Mouse (Mus musculus) hindbrain, embryonic 13.5 days (tissue): ENCODE results near the gene Skap1. TPM values are rescaled to one million over a fixed set of nuclear protein-coding genes. Genes with fewer than 3 reads are reported as not detected.

Experiments
- ATAC-seq: fragments of 200-750 bp; cut with Nextera tagmentation; 2 replicates; pipeline ENCODE4 v1.8.0; 2017; ENCODE audit warnings: moderate TSS enrichment; ENCODE audit not compliant: low FRiP score
- H3K27ac ChIP-seq: fragments of 300-500 bp; sonication (generic); 2 replicates; pipeline ENCODE4 v1.5.1; 2015; ENCODE audit warnings: inconsistent platforms, mild to moderate bottlenecking, moderate library complexity
- H3K27me3 ChIP-seq: fragments of 300-500 bp; sonication (generic); 2 replicates; pipeline ENCODE4 v1.6.1; 2015; ENCODE audit warnings: mild to moderate bottlenecking, inconsistent platforms
- H3K36me3 ChIP-seq: fragments of 300-500 bp; sonication (generic); 2 replicates; pipeline ENCODE4 v1.6.1; 2015; ENCODE audit warnings: mild to moderate bottlenecking, inconsistent platforms
- H3K4me1 ChIP-seq: fragments of 300-500 bp; sonication (generic); replicated peaks from 2 replicates; pipeline ENCODE4 v1.6.1; 2015; ENCODE audit warnings: inconsistent platforms
- H3K4me2 ChIP-seq: fragments of 300-500 bp; sonication (generic); 2 replicates; pipeline ENCODE4 v1.6.1; 2015; ENCODE audit warnings: inconsistent platforms, mild to moderate bottlenecking, moderate library complexity
- H3K4me3 ChIP-seq: fragments of 300-500 bp; sonication (generic); 2 replicates; pipeline ENCODE4 v1.5.1; 2015; ENCODE audit warnings: mild to moderate bottlenecking, inconsistent platforms
- H3K9ac ChIP-seq: fragments of 300-500 bp; sonication (generic); 2 replicates; pipeline ENCODE4 v1.6.1; 2015; ENCODE audit warnings: mild to moderate bottlenecking, inconsistent platforms
- H3K9me3 ChIP-seq: fragments of 300-500 bp; sonication (generic); 2 replicates; pipeline ENCODE4 v1.6.1; 2016; ENCODE audit warnings: inconsistent platforms
- WGBS: fragments of 180-500 bp; shearing (Covaris S2); methylation state at CpG from one replicate; pipeline ENCODE4 v1.1.7; 2015; 5-methylcytosine and 5-hydroxymethylcytosine counted together
- polyA plus RNA-seq: library from polyadenylated mRNA; unstranded; fragments of >200 nt; fragmentation: Nextera tagmentation; extraction: Ambion mirVana; gene quantifications from 2 replicates; pipeline ENCODE4 v1.2.1, GENCODE M21; 2015

The Skap1 gene
- polyA plus RNA-seq, 1 experiment from 2014 or later, result 6.9 TPM

DNA sequence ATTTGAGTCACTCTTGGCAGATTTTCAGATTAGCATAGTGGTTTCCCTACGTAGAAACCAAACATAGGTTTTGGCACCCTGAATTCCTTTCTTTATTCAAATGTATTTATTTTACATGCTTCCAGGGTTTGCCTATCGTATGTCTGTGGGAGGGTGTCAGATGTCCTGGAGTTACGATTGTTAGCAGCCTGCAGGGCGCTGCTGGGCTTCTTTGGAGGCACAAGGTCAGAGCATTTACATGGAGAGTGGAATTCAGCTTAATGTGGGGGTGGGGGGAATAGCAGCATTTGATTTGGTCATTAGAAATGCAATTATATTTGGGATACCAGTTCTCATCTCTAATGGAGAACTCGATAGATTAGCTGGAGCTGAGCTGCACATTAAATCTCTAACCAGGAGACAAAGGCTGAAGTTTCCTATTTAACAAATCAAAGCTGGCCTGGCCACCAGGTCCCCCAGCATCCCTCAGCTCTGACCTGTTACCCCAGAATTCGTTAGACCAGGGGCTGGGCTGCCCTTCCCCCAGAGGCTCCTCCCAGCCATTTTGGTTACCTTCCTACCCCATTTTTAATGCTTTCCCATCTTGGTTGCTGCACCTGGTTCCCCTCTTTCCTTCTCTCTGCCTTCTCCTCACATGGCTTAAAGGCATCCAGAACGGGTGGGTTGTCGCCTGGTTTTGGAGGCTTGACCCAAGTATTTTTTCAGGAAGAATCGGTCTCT, 322.5 kb downstream of the Skap1 start:
- no peaks in the 10 kb centered on the region for H3K9me3 ChIP-seq
- no peak overlapping the region for H3K27ac ChIP-seq
- WGBS, result 29% methylated on average over 9 of the region's 9 CpGs
- H3K27me3 ChIP-seq, result no peaks in the 10 kb centered on the region
- no peaks in the 10 kb centered on the region for H3K36me3 ChIP-seq
- ATAC-seq, result no peak
- no peak overlapping the region for H3K9ac ChIP-seq
- H3K4me2 ChIP-seq, result no peak overlapping the region
- no peak overlapping the region for H3K4me3 ChIP-seq
- peaks cover 25% of the 10 kb centered on the region for H3K4me1 ChIP-seq

- peak; percentile 99 for ATAC-seq
- no peaks in the 10 kb centered on the region for H3K27me3 ChIP-seq
- 2% methylated on average over 89 of the region's 93 CpGs for WGBS
- H3K9ac ChIP-seq, result peak within 1 kb of the TSS; percentile 91
- no peaks in the 10 kb centered on the region for H3K36me3 ChIP-seq
- H3K4me1 ChIP-seq, result peaks cover 47% of the 10 kb centered on the region
- peak within 1 kb of the TSS; percentile 97 for H3K27ac ChIP-seq
- peak within 1 kb of the TSS; percentile 93 for H3K4me3 ChIP-seq
- no peaks in the 10 kb centered on the region for H3K9me3 ChIP-seq
- peak within 1 kb of the TSS; percentile 94 for H3K4me2 ChIP-seq
These were observed 324.7 kb downstream of the Skap1 start, which contains the start of gene Cbx1 for GRCm38 (mm10) chr11:96788871-96789795. Gene Cbx1, plus strand, starts transcription at chr11:96789127.

DNA sequence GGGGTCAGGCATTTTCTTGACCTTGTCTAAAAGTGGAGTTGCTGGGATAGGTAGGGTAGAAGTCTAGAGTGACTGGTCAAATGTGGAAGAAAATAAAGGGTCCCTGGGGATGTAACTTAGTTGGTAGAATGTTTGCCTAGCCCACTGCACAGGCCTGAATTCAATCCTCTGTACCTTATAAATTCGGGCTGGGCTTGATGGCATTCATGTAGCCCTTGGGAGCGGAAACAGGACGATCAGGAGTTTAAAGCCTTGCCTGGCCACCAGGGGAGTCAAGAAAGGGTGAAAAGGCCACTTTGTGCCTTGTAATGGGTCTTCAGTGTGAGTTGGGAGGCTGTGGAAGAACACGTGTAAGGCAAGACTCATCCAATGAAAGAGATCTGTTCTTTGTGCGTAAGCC, 325.6 kb downstream of the Skap1 start:
- no peaks in the 10 kb centered on the region for H3K27me3 ChIP-seq
- 8% methylated on average over 5 of the region's 5 CpGs for WGBS
- ATAC-seq, result no peak
- peaks cover 47% of the 10 kb centered on the region for H3K4me1 ChIP-seq
- H3K36me3 ChIP-seq, result no peaks in the 10 kb centered on the region
- peak overlapping the region; percentile 91 for H3K9ac ChIP-seq
- H3K4me2 ChIP-seq, result peak overlapping the region; percentile 94
- peak overlapping the region; percentile 93 for H3K4me3 ChIP-seq
- no peaks in the 10 kb centered on the region for H3K9me3 ChIP-seq
- no peak overlapping the region for H3K27ac ChIP-seq

DNA sequence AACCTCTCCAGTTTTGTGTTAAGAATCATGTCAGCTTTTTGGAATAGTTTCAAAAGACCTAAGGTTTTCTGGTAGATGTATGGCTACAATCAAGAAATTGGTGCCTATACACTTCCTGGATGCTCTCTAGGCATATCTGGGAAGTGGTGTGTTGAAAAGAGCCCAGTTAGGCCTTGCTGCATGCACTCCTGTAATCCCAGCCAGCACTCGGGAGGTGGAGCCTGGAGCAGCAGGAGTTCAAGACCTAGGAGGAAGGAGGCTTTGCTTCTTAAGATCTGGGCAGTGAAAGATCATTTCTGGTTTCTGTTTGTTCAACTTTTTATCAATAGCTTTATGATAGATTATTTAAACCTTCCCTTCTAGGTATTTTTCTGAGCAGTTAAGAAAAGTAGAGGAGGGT, 326.3 kb downstream of the Skap1 start:
- peak overlapping the region; percentile 94 for H3K4me2 ChIP-seq
- no peak for ATAC-seq
- no peaks in the 10 kb centered on the region for H3K27me3 ChIP-seq
- peaks cover 47% of the 10 kb centered on the region for H3K4me1 ChIP-seq
- WGBS, result 14% methylated on average over 1 of the region's 1 CpGs
- peak overlapping the region; percentile 91; the same call in 1 of the 2 replicates for H3K9ac ChIP-seq
- H3K36me3 ChIP-seq, result peaks cover 7% of the 10 kb centered on the region
- no peaks in the 10 kb centered on the region for H3K9me3 ChIP-seq
- no peak overlapping the region for H3K27ac ChIP-seq
- peak overlapping the region; percentile 93 for H3K4me3 ChIP-seq

GRCm38 (mm10) chr11:96795491-96795890, 331.1 kb downstream of the Skap1 start:
- no peaks in the 10 kb centered on the region for H3K27me3 ChIP-seq
- H3K9me3 ChIP-seq, result no peaks in the 10 kb centered on the region
- ATAC-seq, result no peak
- no peak overlapping the region for H3K4me3 ChIP-seq
- H3K4me2 ChIP-seq, result no peak overlapping the region
- WGBS, result 97% methylated on average over 13 of the region's 13 CpGs
- H3K4me1 ChIP-seq, result peaks cover 36% of the 10 kb centered on the region
- no peak overlapping the region for H3K27ac ChIP-seq
- H3K36me3 ChIP-seq, result peaks cover 26% of the 10 kb centered on the region
- no peak overlapping the region for H3K9ac ChIP-seq

GRCm38 (mm10) chr11:96796081-96796480, 331.7 kb downstream of the Skap1 start:
- Histone ChIP-seq H3K9me3 (no peaks in the 10 kb centered on the region), H3K27ac (no peak overlapping the region), H3K4me3 (no peak overlapping the region), H3K4me2 (no peak overlapping the region), H3K4me1 (peaks cover 30% of the 10 kb centered on the region), H3K9ac (no peak overlapping the region), H3K36me3 (peaks cover 31% of the 10 kb centered on the region), H3K27me3 (no peaks in the 10 kb centered on the region)
- WGBS, result 98% methylated on average over 2 of the region's 2 CpGs
- ATAC-seq, result no peak

- H3K4me3 ChIP-seq, result no peak overlapping the region
- H3K4me2 ChIP-seq, result no peak overlapping the region
- ATAC-seq, result no peak
- 73% methylated on average over 1 of the region's 1 CpGs for WGBS
- H3K36me3 ChIP-seq, result peaks cover 34% of the 10 kb centered on the region
- H3K9me3 ChIP-seq, result no peaks in the 10 kb centered on the region
- H3K27me3 ChIP-seq, result no peaks in the 10 kb centered on the region
- no peak overlapping the region for H3K27ac ChIP-seq
- H3K9ac ChIP-seq, result no peak overlapping the region
- H3K4me1 ChIP-seq, result peaks cover 25% of the 10 kb centered on the region
These were observed 332.2 kb downstream of the Skap1 start for GRCm38 (mm10) chr11:96796586-96796985.

- no peak for ATAC-seq
- Histone ChIP-seq H3K27ac (no peak overlapping the region), H3K4me1 (no peaks in the 10 kb centered on the region), H3K9ac (no peak overlapping the region), H3K27me3 (no peaks in the 10 kb centered on the region), H3K36me3 (peaks cover 61% of the 10 kb centered on the region), H3K4me3 (no peak overlapping the region), H3K9me3 (no peaks in the 10 kb centered on the region), H3K4me2 (no peak overlapping the region)
- 93% methylated on average over 2 of the region's 2 CpGs for WGBS
These were observed 335.1 kb downstream of the Skap1 start for GRCm38 (mm10) chr11:96799511-96799910.

GRCm38 (mm10) chr11:96805606-96806005, 341.2 kb downstream of the Skap1 start:
- Histone ChIP-seq H3K4me1 (no peaks in the 10 kb centered on the region), H3K27me3 (no peaks in the 10 kb centered on the region), H3K36me3 (peaks cover 90% of the 10 kb centered on the region), H3K4me3 (no peak overlapping the region), H3K27ac (no peak overlapping the region), H3K9ac (no peak overlapping the region), H3K9me3 (no peaks in the 10 kb centered on the region), H3K4me2 (no peak overlapping the region)
- ATAC-seq, result no peak
- WGBS, result 93% methylated on average over 5 of the region's 5 CpGs

DNA sequence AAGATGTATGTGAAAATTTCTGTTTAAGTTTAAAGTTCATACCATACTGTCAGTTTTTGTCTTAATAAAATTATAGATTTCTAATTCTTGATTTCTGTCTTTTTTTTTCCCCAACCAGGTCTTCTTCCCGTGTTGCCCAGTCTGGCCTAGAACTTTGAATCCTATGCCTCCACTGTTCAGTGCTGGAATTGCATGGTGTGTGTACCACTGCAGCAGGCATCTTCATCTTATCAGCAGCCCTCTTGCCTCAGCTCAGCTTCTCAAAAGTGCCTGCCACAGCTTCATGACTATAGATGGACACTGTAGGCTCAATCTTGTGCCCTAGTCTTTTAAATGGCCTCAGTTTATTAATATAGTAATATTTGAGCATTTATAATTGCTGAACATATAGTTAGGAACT, 343.7 kb downstream of the Skap1 start:
- H3K4me3 ChIP-seq, result no peak overlapping the region
- no peaks in the 10 kb centered on the region for H3K4me1 ChIP-seq
- H3K4me2 ChIP-seq, result no peak overlapping the region
- 63% methylated on average over 1 of the region's 1 CpGs for whole genome bisulfite sequencing
- H3K36me3 ChIP-seq, result peaks cover 92% of the 10 kb centered on the region
- H3K9me3 ChIP-seq, result no peaks in the 10 kb centered on the region
- no peaks in the 10 kb centered on the region for H3K27me3 ChIP-seq
- H3K9ac ChIP-seq, result no peak overlapping the region
- no peak overlapping the region for H3K27ac ChIP-seq
- ATAC-seq, result no peak
